Mouse (Mus musculus) ES-Bruce4 (cell line): ENCODE measurements around the gene Chrnd.

ENCODE experiments used
- CTCF ChIP-seq: IDR thresholded peaks from one replicate; pipeline ENCODE4 v1.8.1; 2011; ENCODE audit warnings: low read depth, low read length
- POLR2A ChIP-seq: IDR thresholded peaks from one replicate; pipeline ENCODE4 v1.8.1; 2011; ENCODE audit warnings: low read length; ENCODE audit not compliant: insufficient read depth

DNA sequence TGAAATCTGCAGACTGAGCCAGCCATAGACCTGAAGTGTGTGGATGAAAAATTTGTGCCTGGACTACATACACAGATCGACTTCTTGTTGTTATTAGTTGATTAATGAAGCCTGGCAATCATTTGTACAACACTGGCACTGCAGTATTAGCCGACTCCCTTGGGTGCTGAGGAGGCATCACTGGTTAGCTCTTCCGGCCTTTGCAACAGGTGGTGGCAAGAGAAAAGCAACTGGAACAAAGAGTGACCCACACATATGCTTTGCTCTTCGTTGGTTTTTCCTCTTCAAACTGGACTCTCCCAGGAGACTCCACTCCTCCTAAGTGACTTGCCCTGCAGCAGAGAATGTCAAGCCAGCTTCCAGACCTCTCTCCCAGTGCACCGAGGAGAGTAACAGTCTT is 13.4 kb downstream of the Chrnd start:
- TF ChIP-seq CTCF, result no peak
- TF ChIP-seq POLR2A, result no peak
